19 mouse cellular contexts compared by ENCODE assay signal in the genomic region with DNA sequence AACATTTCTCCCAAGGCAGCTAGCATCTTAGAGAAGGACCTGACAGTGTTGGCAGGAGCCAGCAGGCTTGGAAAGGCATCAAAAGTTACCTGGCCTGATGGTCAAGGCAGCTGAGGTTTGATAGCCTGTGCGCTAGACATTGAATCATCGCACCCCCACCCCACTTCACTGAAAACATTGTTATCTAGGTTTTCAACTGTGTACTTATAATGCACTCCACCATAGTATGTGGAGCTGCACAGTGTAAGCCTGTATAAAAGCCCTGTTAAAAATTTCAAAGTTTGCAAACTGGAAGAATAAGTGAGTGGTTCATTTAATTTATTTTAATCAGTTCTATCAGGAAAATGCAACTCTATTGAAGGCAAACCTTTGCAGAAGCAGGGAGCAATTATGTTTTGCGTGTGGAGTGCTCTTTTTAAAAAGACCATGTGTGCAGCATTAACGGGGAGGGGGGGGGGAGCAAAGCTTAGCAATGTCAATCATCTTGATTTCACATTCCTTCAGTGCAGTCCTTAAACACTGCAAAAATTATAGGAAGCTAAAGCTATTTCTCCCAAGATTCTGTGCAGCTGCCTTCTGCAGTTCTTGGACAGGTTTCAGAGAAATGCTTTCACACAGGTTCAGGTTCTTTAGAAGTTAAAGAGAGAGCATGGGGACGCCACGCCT.
DNase-seq lines count a peak whose midpoint lies in the region; ATAC-seq and TF ChIP-seq lines count a peak whose summit lies in the region.
"Had no signal": no experiment of that assay in that cellular context is flagged by ENCODE, and none has a peak within 500 bp of the region (broad histone marks: within the 10 kb centered on the region; RNA-seq: fewer than 3 reads in every experiment).

No protein-coding gene starts in this region.

- ATAC-seq in forebrain, embryonic 13.5 days, result peak; percentile 44; the same call in 1 of the 2 replicates
- no peak for ATAC-seq in forebrain, embryonic 12.5 days (ENCODE audit: low FRiP score)
- peak; percentile 62; the same call in 1 of the 2 replicates for ATAC-seq in lung, embryonic 14.5 days (ENCODE audit: insufficient read depth)
- peak; percentile 34; the same call in 1 of the 2 replicates for ATAC-seq in forebrain, embryonic 16.5 days
- ATAC-seq: liver, postnatal 0 days had no signal

- H3K4me1 ChIP-seq in forebrain, embryonic 13.5 days, result peaks cover 36% of the 10 kb centered on the region
- peaks cover 20% of the 10 kb centered on the region for H3K4me1 ChIP-seq in forebrain, embryonic 12.5 days
- H3K4me1 ChIP-seq in lung, embryonic 14.5 days (ENCODE audit: insufficient read depth), result 0 out of 2 replicates have a peak, but pooled peaks cover 3% of the 10 kb centered on the region
- peaks cover 31% of the 10 kb centered on the region for H3K4me1 ChIP-seq in forebrain, embryonic 16.5 days (replicated peaks; ENCODE audit: control insufficient read depth, insufficient read depth, low read length)

- no peaks in the 10 kb centered on the region for H3K36me3 ChIP-seq in forebrain, embryonic 13.5 days (ENCODE audit: poor library complexity, severe bottlenecking)
- no peaks in the 10 kb centered on the region for H3K36me3 ChIP-seq in forebrain, embryonic 12.5 days (replicated peaks)
- no peaks in the 10 kb centered on the region for H3K36me3 ChIP-seq in lung, embryonic 14.5 days (ENCODE audit: insufficient read depth)
- H3K36me3 ChIP-seq in forebrain, embryonic 16.5 days (ENCODE audit: control insufficient read depth, insufficient read depth), result no peaks in the 10 kb centered on the region
- H3K36me3 ChIP-seq: G1E had no signal

- no peak for TF ChIP-seq POLR2A in brain, embryonic 14.5 days (IDR thresholded peaks at IDR 0.05; ENCODE audit: borderline replicate concordance, extremely low read depth, insufficient read depth, insufficient read length, poor library complexity, severe bottlenecking)

- H3K4me2 ChIP-seq in forebrain, embryonic 13.5 days, result no peak overlapping the region
- no peak overlapping the region for H3K4me2 ChIP-seq in forebrain, embryonic 12.5 days
- no peak overlapping the region for H3K4me2 ChIP-seq in lung, embryonic 14.5 days
- H3K4me2 ChIP-seq in forebrain, embryonic 16.5 days (ENCODE audit: low read length), result no peak overlapping the region
- H3K4me2 ChIP-seq: heart, embryonic 11.5 days had no signal

- H3K27me3 ChIP-seq in forebrain, embryonic 13.5 days, result no peaks in the 10 kb centered on the region
- no peaks in the 10 kb centered on the region for H3K27me3 ChIP-seq in forebrain, embryonic 12.5 days
- H3K27me3 ChIP-seq in lung, embryonic 14.5 days (ENCODE audit: insufficient read depth, low read length), result no peaks in the 10 kb centered on the region
- H3K27me3 ChIP-seq in forebrain, embryonic 16.5 days (replicated peaks; ENCODE audit: control insufficient read depth, insufficient read depth, low read length), result no peaks in the 10 kb centered on the region

- no peak overlapping the region for H3K9ac ChIP-seq in forebrain, embryonic 13.5 days
- H3K9ac ChIP-seq in forebrain, embryonic 12.5 days, result no peak overlapping the region
- H3K9ac ChIP-seq in lung, embryonic 14.5 days, result no peak overlapping the region
- no peak overlapping the region for H3K9ac ChIP-seq in forebrain, embryonic 16.5 days (replicated peaks; ENCODE audit: low read depth, low read length)
- H3K9ac ChIP-seq: liver, postnatal 0 days had no signal

- H3K4me3 ChIP-seq in forebrain, embryonic 13.5 days, result no peak overlapping the region
- no peak overlapping the region for H3K4me3 ChIP-seq in forebrain, embryonic 12.5 days (replicated peaks)
- no peak overlapping the region for H3K4me3 ChIP-seq in lung, embryonic 14.5 days (ENCODE audit: low read depth, low read length)
- H3K4me3 ChIP-seq in forebrain, embryonic 16.5 days (replicated peaks; ENCODE audit: low read length), result no peak overlapping the region
- H3K4me3 ChIP-seq: gastrocnemius, adult 2 months had no signal

- no peak for TF ChIP-seq CTCF in lung, embryonic 14.5 days (IDR thresholded peaks at IDR 0.05; ENCODE audit: low read depth)
- TF ChIP-seq CTCF in brain, embryonic 14.5 days (IDR thresholded peaks at IDR 0.05; ENCODE audit: borderline replicate concordance, extremely low read depth, insufficient read depth, insufficient read length), result no peak

- H3K27ac ChIP-seq in forebrain, embryonic 13.5 days, result no peak overlapping the region
- H3K27ac ChIP-seq in forebrain, embryonic 12.5 days, result no peak overlapping the region
- no peak overlapping the region for H3K27ac ChIP-seq in lung, embryonic 14.5 days (ENCODE audit: low read depth)
- H3K27ac ChIP-seq in forebrain, embryonic 16.5 days (ENCODE audit: low read length), result no peak overlapping the region
- H3K27ac ChIP-seq: kidney, postnatal 0 days had no signal

- no peaks in the 10 kb centered on the region for H3K9me3 ChIP-seq in forebrain, embryonic 13.5 days (replicated peaks)
- H3K9me3 ChIP-seq in forebrain, embryonic 12.5 days, result no peaks in the 10 kb centered on the region
- H3K9me3 ChIP-seq in lung, embryonic 14.5 days (ENCODE audit: low read depth, low read length), result no peaks in the 10 kb centered on the region
- no peaks in the 10 kb centered on the region for H3K9me3 ChIP-seq in forebrain, embryonic 16.5 days (ENCODE audit: control insufficient read depth, low read length)
- H3K9me3 ChIP-seq: G1E had no signal

- DNase-seq in lung, embryonic 14.5 days, result no peak
- DNase-seq in lung, postnatal 4 days, result no peak
- peak; percentile 58 for DNase-seq in brain, embryonic 14.5 days (ENCODE audit: low read depth)
- no peak for DNase-seq in MN1 (ENCODE audit: low spot score)
- DNase-seq in testis, postnatal 14 days (ENCODE audit: low spot score), result no peak
- DNase-seq: adrenal gland, postnatal 14 days; cerebellum, adult 11-12 months; gastrocnemius, adult 2 months; heart, postnatal 10 days; kidney, adult 11 months; layer of hippocampus, postnatal 36 days; liver, postnatal 0 days; thymus, postnatal 14 days had no signal

- WGBS in forebrain, embryonic 13.5 days, result 64% methylated on average over 6 of the region's 6 CpGs
- 64% methylated on average over 6 of the region's 6 CpGs for WGBS in forebrain, embryonic 12.5 days
- WGBS in lung, embryonic 14.5 days, result 62% methylated on average over 6 of the region's 6 CpGs
- 60% methylated on average over 6 of the region's 6 CpGs for WGBS in forebrain, embryonic 16.5 days
